Mouse (Mus musculus) adipocyte (in vitro differentiated cells): ENCODE results near the gene Timp3.

ENCODE experiments used
- DNase-seq: peaks from one replicate; pipeline ENCODE4 v3.0.0-alpha.2; 2016; ENCODE audit warnings: low spot score

Timp3 gene

DNA sequence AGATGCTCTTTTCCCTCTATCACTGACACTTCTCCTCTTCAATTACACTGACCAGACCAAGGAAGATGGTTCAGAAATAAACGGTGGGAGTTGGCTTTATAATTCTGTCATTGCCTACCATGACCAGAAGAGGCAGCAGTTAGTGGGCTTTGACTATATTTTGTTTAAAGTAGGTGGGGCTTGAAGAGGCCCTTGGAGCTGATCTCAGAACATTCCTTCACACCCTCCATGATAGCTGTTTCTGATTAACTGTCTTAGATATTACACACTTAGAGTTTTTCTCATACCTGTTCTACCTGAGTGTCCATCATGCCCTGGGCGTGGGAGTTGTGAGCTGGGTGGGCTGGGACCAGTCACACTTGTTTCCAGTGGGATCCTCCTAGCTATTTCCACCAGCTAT lies 28.5 kb downstream of the Timp3 start:
- no peak for DNase-seq

DNA sequence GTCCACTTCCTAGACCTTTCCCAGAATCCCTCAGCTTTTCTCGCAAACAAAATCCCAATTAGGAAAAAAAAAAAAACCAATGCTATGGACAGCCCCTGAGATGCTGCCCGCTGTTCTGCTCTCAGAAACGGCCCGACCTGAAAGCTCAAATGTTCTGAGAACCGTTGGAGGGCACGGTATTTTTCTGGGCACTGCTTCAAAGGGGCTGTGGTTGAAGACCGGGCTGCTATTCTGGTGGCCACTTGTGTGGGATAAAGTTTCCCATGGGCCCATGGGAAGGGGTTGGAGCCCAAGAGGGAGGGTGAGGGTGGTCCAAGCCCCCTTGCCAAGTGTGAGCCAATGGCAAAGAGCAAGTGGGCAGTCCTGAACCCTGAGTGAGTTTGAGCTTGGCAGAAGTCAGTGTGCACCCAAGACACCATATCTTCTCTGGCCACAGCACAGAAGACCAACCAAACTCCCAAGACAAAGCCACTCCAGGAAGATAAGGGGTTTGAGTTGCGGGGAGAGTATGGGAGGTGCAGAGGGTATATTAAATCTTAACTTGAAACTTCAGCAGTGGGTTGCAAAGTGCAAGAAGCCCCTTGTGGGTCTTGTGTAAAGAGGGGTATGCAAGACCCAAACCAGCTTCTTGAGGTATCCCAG lies 29.2 kb downstream of the Timp3 start:
- DNase-seq: no peak

DNA sequence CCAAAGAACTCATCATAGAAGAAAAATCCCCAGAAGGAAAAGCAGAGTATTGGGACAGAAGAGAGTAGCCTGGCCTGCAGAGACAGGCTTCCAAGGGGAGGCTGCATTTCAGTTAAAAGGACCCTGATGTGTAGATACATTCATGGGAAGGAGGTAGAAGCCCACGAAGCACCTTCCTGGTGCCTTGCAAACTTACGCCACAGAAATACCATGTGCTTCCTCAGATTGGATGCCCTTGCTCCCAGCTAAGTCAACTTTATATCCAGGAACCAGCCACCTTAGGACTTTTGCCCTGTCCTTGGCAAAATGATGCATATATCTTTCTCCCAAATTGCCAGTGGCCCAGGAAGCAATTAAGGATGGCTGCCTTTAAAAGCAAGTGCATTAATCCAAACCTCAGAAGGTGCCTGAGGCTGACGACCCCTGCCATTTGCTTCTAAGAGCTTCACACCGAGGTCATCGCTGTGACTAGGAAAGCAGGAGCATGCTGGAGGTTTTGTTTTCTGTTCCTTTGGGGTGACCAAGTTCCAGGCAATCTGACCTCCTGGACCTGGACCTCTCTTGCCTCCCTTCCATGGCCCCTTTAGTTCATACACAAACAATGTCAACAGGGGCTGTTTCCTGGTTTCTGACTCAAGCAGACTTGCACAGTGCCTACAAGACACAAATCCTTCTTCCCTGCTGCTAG lies 31.0 kb downstream of the Timp3 start:
- no peak for DNase-seq

DNA sequence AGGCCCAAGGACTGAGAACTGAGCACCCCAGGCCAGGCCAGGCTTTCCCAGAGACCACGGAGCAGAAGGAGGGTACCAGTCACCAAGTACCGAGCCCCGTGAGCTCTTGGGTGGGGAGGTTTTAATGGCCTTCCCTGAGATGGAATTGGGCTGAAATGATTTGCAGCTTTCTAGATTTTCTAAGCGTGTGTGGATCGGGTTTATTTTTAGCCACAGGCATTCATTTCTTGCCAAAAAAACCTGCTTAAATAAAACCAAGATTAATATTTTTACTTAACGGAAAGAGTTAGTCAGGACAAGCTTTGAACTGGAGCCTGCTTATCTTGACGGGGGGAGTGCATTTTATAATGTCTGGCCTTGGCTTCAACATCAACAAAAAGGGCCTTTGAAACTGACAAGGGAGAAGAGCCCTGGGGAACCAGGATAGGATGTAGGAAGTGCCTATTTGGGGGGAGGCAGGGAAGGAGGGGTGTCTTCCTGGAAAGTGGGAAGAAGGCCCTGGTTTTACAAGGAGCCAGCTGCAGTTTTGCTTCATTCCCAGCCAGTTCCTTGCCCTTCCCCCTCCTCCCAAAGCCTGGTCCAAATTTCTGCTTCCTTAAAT lies 31.6 kb downstream of the Timp3 start:
- DNase-seq: no peak

DNA sequence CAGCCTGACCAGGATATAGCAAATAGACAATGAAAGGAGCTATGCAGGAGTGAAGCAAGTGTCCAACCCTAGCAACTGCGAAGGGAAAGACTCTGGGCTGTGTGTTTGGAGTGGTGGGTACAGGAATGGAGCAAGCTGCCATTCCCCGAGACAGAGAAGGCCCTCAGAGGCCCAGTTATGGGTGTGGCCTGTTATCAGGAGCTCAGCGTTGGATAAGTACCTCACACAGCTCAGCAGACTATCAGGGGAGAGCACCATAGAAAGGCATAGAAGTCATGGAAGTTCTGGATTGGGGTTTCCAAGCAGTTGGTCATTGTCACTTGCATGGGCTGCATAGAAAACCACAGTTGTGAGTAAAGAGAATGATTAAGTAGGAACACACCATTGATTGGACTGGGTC lies 32.8 kb downstream of the Timp3 start:
- DNase-seq: no peak

DNA sequence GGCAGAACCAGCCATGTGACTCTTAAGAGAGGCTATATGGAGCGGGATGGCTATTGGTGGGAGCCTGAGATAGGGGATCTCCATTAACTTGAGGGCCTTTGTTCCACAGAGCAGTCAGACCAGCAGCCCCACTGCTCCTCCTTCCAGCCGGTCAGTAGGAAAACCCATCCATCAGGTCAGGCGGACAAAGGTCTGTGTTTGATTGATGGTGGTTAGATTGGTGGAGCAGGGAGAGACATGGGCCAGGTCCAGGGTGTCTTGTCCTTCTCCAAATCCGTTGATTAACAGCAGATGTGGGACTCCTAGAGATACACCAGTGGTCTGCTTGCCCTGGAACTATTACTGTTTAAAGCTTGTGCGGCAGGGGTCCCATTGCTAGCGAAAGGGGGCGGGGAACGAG lies 34.4 kb downstream of the Timp3 start:
- DNase-seq: no peak

DNA sequence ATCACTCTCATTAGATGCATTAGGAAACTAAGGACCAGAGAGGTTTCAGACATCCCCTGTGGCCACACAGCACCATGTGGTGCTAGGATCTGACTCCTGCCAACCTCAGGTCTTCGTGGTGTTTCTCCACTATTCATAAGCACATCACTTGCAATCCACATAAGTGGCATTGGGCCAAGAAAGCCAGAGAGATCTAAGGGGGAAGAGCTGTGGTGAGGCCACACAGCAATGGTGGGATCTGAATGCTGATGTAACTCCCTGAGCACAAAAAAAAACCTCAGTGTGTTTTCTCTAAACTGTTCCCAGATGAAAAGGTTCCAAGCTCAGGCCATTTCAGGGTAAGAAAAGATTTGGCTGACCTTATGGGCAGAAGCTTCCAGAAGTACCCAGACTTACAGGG lies 36.3 kb downstream of the Timp3 start:
- peak; percentile 26 for DNase-seq

DNA sequence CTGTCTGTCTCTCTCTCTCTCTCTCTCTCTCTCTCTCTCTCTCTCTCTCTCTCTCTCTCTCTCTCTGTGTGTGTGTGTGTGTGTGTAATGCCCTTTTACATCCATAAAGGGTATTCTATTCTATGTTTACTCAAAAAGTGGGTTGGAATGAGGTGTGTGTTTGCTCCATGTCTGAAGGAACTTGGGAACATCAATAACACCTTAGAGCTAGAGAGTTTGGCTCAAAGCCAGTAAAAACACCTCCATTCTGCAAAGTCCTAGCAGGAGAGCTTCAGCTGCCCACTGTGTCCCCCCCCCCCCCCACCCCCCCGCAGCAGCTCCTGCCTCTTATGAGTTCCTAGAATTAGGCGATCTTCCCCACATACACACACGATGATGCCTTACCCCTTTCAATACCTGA lies 37.1 kb downstream of the Timp3 start:
- no peak for DNase-seq

DNA sequence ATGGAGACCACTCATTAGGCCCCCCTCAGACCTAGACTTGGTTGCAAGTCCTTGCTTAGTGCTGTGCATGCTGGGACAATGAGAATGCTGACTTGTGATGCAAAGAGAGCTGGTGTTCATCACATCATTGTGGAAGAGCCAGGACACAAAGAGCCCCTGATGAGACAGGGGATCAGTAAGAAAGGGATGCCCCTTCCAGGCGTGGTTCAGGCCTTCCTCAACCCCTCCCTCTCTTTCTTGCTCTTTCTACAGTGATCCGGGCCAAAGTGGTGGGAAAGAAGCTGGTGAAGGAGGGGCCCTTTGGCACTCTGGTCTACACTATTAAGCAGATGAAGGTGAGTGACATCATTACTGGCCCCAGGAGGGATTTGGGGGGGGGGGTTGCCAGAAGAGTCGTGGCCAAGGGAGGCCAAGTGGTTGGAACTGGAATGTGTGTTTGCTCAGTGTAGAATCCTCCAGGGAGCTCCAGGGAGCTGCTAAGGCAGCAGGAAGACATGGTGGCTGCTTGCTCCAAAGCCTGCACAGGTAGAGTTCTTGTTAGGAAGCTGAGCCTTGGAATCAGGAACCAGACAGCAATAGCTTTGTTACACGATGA lies 38.0 kb downstream of the Timp3 start:
- peak; percentile 31 for DNase-seq

DNA sequence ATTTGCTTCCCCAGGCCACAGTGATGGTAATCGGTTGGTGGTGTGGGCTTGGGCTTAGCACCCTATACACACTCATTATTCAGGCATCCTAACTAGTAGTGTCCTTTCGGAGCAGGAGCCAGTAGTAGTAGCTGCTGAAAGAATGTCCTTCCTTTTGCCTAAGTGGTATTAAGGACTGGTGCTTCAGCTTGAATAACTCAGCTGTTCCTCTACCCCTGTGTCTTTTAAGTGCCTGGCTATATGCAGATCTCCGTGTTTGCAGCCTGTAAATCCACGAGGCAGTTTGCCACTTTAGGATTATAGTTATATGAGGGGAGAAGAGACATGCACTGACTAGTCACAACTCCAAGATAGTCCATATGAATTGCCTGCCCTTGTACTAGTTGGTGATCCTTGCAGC lies 38.9 kb downstream of the Timp3 start:
- no peak for DNase-seq

DNA sequence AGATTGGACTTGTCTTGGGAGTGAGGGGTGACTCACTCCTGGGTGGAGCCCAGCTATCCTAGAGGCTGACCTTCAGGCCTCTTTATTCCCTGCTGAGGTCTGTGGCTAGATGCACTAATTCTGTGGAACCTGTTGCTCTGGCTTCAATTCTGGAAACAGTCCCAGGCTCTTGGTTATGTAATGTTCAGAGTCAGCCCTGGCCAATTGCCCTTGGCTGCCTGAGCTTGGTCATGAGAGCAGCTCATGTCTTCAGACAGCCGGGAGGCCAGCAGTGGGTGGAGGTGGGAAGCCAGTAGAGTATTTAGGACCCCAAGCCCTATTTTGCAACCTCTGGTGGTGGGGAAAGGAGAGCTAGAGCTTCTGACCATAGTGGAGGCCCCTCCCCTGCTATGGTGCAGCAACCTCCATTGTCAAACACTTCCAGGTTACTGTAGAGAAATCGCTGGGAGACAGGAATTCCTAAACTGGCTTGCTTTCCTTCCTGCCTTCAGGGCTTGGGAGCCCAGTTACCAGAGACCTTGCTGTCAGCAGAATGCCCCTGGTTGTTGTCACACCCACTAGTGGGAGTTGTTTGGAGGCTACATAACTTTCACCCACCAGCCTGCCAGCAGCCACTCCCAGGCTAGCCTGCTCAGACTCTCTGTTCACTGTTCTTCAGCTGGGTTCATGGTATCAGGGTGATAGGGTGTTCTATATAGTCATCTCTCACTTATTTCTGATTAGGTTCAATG lies 39.6 kb downstream of the Timp3 start:
- peak; percentile 99 for DNase-seq

DNA sequence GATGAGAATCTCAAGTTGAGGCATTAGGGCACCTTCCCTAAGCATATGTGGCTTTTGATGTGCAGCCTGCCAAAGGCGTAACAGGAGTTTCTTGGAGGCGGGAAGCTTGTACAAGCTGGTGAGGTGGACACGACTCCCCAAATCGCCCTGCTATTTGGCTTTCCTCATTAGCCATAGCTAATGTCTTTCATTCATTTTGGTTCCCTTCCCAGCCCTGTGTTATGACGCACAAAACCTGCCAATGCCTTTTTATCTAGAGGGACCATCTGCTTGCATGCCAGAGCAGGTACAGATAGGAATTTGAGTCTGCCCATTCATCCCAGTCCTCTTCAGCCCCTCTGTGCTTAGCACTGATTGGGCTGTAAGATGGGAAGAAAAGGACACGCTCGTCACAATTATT lies 40.2 kb downstream of the Timp3 start:
- no peak for DNase-seq

DNA sequence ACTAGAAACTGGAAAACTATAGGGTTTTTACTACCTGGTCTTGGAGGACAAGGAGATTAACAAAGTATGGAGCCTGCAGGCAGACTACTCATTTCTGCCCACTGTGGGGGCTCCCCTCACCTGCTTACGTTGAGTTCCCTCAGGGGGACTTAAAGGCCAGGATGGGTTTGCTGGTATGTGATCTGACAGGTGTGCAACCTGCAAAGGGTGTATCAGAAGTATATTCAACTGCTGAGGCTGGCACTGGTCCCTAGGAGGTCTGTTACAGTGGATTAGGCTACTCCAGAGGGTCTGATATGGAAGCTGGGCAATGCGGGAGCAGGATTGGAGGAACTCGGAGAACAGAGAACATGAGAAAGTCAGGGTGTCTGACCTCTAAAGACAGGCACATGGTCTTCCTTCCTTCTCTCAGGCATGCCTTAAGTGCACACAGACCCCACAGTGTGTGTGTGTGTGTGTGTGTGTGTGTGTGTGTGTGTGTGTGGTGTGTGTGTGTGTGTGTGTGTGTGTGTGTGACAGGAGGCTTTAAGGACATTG lies 40.9 kb downstream of the Timp3 start:
- no peak for DNase-seq

DNA sequence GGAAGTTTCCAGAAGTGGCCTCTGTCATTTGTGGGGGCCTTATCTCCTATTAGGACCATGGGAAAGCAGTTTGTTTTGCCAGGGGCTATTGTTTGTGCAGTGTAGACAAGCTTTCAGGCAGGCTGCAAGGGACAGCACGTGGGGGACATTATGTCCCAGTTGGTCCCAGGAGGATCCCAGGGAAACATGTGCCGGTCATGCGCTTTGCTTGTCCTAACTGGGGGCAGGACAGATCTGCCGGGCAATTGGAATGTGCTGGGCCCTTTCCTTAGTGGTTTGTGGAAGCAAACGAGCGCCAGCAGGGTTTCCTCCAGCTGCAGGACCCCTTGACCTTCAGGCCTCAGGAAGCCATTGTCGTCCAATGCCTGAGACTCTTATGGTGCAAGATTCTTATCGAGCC lies 41.4 kb downstream of the Timp3 start:
- DNase-seq: peak; percentile 53

DNA sequence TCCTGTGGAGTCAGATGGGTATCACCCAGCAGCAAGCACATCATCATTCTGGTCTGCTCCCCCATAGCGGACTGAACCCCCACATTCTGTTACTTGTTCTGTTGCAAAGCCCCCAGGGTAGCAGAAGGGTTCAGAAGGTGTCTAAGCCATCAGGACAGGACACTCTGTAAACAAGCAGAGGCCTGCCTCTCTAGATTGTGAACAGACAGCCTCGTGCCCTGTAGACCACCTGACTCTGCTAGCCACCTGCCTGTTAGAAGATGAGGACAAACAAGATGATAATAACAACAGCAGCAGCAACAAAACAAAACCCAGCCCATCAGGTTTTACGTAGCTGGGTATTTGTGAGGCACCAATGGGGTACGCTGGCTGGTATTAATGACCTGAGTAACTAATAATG lies 42.0 kb downstream of the Timp3 start:
- DNase-seq: no peak

DNA sequence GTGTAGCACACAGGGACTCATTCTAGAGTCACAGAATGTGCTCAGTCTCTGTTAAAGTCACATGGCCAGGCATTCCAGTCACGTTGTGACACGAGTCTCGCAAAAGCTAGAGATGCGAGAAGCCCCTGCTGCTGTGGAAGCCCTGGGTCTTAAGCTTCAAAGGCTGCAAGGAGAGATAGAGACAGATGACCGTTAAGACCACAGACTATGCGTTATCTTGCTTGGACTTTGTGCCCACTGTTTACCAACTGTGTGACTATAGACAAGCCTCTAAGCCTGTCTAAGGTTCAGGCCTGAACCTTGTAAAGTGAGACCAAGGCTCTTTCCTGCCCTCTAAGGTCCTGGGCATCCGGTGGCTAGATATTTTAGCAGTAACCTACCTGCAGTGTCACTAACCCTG lies 42.5 kb downstream of the Timp3 start:
- no peak for DNase-seq

DNA sequence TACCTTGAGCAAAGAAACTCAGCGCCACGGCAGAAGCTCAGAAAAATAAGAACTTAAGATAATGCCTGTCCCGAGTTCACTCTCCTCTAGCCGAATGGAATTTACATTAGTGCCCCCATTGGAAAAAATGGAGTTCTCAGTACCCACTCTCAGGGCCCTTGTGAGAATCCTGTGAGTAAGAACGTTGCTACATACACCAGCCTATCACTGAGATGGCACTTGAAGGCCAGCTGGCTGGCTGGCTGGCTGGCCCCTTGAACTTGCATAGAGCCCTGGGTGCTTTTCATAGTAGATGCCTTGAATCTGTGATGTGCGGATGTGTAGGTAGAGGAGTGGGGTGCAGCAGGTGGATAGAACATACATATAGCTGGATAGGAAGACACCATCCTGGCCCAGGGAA lies 43.2 kb downstream of the Timp3 start:
- no peak for DNase-seq

DNA sequence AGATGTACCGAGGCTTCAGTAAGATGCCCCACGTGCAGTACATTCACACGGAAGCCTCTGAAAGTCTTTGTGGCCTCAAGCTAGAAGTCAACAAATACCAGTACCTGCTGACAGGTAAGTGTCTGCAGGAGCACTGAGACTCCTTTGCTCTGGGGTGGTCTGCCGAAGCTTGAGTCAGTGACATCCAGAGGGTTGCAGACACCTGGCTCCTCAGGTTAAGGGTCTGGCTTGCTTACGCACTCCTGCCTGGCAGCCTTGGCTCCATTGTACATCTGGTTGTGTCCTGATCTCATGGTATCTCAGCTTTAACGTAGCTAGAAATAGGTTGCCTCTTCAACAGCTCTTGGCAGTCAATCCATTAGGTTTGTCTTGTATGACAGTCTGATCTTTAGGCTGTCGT lies 43.8 kb downstream of the Timp3 start:
- DNase-seq: no peak

DNA sequence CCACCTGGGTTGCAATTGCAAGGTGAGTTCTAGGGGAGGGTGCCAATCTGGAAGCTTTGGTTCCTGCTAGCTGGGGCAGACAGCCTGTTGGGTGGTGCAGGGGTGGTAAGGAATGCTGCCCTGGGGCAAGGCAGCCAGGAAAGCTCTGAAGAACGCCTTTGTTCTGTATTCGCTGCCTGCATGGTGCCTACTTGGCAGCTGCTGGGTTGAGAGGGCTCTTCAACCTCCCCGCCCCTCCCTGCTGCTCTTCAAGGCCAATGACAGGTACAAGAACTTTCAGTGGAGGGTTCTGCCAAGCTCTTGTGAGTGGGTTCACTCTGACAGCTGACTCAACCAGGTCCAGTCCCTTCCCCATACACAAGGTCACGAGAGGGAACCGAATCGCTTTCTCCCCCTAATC lies 44.5 kb downstream of the Timp3 start:
- no peak for DNase-seq

DNA sequence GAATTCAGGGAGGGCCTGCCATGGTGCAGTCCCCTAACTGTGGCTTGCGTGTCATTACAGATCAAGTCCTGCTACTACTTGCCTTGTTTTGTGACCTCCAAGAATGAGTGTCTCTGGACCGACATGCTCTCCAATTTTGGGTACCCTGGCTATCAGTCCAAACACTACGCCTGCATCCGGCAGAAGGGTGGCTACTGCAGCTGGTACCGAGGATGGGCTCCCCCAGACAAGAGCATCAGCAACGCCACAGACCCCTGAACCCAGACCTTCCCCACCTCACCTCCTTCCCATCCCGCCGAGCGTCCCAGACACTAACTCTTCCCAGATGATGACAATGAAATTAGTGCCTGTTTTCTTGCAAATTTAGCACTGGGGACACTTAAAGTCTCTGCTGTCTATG lies 45.5 kb downstream of the Timp3 start:
- no peak for DNase-seq

DNA sequence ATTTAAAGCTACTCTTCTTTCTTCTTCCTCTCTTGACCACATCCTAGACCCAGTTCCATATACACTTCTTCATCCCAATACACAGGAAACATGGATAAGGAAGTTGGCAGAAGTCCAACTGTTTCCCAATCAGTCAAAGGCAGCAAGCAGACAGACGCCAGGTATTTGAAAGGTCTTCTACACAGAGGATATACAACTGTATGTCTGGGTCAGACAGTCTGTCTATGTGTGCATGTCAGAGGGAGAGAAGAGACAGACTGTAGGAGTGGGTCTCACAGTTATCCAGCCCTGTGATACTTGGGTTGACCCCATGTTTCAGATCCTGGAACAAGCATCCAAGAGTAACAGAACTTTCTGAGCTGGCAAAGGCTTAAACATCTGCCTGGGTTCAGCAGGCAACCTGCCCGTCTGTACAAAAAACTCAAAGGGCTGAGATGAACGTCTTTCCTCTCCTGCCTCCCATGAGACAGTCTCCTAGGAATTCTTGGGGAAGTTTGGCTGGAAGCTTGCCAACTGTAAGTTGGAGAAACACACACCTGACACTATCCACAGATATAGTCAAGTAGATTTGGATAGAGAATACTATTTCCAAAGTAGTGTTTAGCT lies 46.2 kb downstream of the Timp3 start:
- peak; percentile 47 for DNase-seq

DNA sequence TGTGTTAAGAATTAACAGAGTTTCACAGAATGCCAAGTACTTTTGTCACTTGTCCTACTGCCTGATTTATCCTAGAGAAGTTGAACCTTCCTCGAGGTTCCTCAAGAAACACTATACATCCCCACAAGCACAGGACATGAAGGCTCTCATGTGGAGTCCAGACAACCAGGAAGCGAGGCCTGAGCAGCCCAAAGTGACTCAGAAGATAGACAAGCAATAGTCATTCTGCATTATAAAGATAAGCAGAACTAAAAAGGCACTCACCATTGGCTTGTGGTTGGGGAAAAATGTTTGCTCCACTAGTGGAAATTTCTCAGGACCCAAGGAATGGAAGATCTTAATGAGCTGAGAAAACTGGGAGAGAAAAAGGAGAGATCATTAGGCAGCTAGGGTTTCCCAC lies 51.1 kb downstream of the Timp3 start:
- DNase-seq: no peak
